Mouse (Mus musculus) intestine, embryonic 14.5 days (tissue): ENCODE results near the gene Ccdc28b. TPM values are rescaled to one million over a fixed set of nuclear protein-coding genes. Genes with fewer than 3 reads are reported as not detected.

Experiments
- ATAC-seq: fragments of 200-750 bp; cut with Nextera tagmentation; replicated peaks from 2 replicates; pipeline ENCODE4 v1.8.0; 2017; ENCODE audit warnings: low read depth, moderate number of reproducible peaks, moderate TSS enrichment, moderate library complexity; ENCODE audit not compliant: low FRiP score, low TSS enrichment
- DNase-seq: peaks from one replicate; pipeline ENCODE4 v3.0.0-alpha.2; 2018; ENCODE audit warnings: low spot score
- H3K27ac ChIP-seq: fragments of 300-500 bp; sonication (generic); 2 replicates; pipeline ENCODE4 v1.5.1; 2014; ENCODE audit warnings: low read depth, mild to moderate bottlenecking, control low read depth
- H3K27me3 ChIP-seq: fragments of 300-500 bp; sonication (generic); replicated peaks from 2 replicates; pipeline ENCODE4 v1.6.1; 2014; ENCODE audit warnings: low read length, control low read depth; ENCODE audit not compliant: control insufficient read depth, insufficient read depth
- H3K36me3 ChIP-seq: fragments of 300-500 bp; sonication (generic); 2 replicates; pipeline ENCODE4 v1.6.1; 2014; ENCODE audit warnings: low read length, control low read depth; ENCODE audit not compliant: control insufficient read depth, insufficient read depth
- H3K4me1 ChIP-seq: fragments of 300-500 bp; sonication (generic); replicated peaks from 2 replicates; pipeline ENCODE4 v1.6.1; 2014; ENCODE audit warnings: low read length, control low read depth, mixed read lengths; ENCODE audit not compliant: control insufficient read depth, insufficient read depth
- H3K4me2 ChIP-seq: fragments of 300-500 bp; sonication (generic); 2 replicates; pipeline ENCODE4 v1.6.1; 2014; ENCODE audit warnings: low read length
- H3K4me3 ChIP-seq: fragments of 300-500 bp; sonication (generic); 2 replicates; pipeline ENCODE4 v1.5.1; 2014; ENCODE audit warnings: low read depth, low read length, control low read depth, mixed read lengths
- H3K9ac ChIP-seq: fragments of 300-500 bp; sonication (generic); 2 replicates; pipeline ENCODE4 v1.6.1; 2014; ENCODE audit warnings: mild to moderate bottlenecking, low read length
- H3K9me3 ChIP-seq: fragments of 300-500 bp; sonication (generic); 2 replicates; pipeline ENCODE4 v1.6.1; 2016; ENCODE audit warnings: low read length, control low read depth; ENCODE audit not compliant: control insufficient read depth
- WGBS: fragments of 180-500 bp; shearing (Covaris S2); extraction: QIAGEN DNeasy Blood & Tissue Kit; methylation state at CpG from one replicate; pipeline ENCODE4 v1.1.7; 2014; 5-methylcytosine and 5-hydroxymethylcytosine counted together
- polyA plus RNA-seq: library from polyadenylated mRNA; unstranded; fragments of >200 nt; fragmentation: Nextera tagmentation; extraction: Ambion mirVana; gene quantifications from 2 replicates; pipeline ENCODE4 v1.2.1, GENCODE M21; 2014

Ccdc28b gene
- polyA plus RNA-seq, 1 experiment from 2014 or later = 43.1 TPM

DNA sequence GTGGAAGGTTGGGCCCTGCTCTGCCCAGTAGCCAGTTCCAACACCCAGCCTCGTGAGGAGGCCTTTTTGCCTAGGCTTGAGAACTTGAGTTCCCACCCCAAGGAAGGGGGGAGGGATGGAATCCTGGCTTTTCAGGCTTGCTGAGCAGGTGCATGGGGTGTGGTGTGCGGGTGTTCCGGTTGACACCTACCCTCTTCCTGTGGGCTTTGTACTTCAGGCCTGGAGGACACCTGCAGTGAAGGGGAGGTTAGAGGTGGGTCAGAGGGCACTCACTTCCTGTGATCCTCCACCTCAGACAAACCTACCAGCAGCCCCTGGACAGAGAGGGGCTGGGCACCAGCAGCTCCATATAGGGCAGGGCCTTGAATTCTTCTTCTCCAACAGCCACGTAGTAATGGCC, 13.7 kb downstream of the Ccdc28b start:
- ATAC-seq = no peak
- no peaks in the 10 kb centered on the region for H3K9me3 ChIP-seq
- 70% methylated on average over 4 of the region's 4 CpGs for WGBS

DNA sequence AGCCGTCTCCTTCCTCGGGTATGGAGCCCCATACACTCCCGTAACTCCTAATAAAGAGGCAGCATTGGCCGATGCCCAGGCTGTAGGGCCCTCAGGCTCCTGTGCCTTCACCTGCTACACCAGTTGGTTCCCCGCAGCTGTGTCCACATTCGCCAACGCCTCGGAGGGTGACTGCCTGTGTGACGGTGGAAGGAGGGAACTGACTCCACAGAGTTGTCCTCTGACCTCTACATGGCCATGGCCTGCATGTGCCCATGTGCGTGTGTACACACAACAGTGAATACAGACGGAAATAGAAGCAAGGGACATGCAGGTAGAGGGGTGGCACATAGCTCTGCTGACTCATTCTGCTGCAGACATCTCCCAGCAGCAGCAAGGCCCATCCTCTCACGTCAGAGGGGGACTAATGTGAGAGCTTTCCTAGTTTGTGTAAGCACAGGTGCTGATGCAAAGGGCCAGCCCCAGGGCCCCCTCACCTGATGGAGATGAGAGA, 14.6 kb downstream of the Ccdc28b start:
- Histone ChIP-seq H3K27ac (no peak overlapping the region), H3K9me3 (no peaks in the 10 kb centered on the region), H3K9ac (no peak overlapping the region), H3K27me3 (no peaks in the 10 kb centered on the region), H3K36me3 (peaks cover 36% of the 10 kb centered on the region), H3K4me2 (no peak overlapping the region), H3K4me1 (no peaks in the 10 kb centered on the region), H3K4me3 (no peak overlapping the region)
- DNase-seq (no peak), ATAC-seq (no peak)
- WGBS = 84% methylated on average over 12 of the region's 12 CpGs

More for the DNA sequence above, 13.7 kb downstream of the Ccdc28b start:
- Histone ChIP-seq H3K4me2 (no peak overlapping the region), H3K9ac (no peak overlapping the region), H3K4me3 (no peak overlapping the region), H3K4me1 (no peaks in the 10 kb centered on the region), H3K36me3 (peaks cover 27% of the 10 kb centered on the region), H3K27ac (no peak overlapping the region), H3K27me3 (no peaks in the 10 kb centered on the region)
- no peak for DNase-seq

DNA sequence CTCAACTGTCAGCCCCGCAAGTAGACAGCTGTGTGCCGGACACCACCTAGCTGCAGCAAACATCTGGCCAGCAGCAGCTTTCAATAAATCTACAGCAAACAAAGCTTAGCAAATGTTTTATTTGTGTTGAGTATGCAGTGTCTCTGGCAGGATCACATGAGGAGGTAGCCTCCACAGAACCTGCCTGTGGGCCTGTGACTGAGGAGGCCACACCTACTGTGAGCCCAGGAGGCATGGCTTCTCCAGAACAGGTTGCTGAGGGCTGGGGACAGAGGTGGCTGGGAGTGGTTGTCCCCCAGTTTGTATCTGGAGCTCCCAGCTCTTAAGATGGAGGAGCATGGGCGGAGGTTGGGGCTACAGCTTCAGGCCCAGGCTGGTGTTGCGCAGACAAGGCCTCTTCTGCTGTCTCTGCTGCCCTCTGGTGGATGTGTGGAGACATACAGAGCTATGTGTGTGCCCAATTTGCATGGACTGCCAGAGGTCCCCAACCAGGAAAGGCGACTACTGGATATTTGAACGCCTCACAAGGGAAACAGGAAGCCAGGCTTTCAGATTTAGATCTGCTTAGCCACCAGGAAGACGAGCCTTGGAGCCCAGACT, 15.2 kb downstream of the Ccdc28b start:
- Histone ChIP-seq H3K9me3 (no peaks in the 10 kb centered on the region), H3K27ac (no peak overlapping the region), H3K4me2 (no peak overlapping the region), H3K27me3 (no peaks in the 10 kb centered on the region), H3K36me3 (peaks cover 42% of the 10 kb centered on the region), H3K4me1 (no peaks in the 10 kb centered on the region), H3K4me3 (no peak overlapping the region), H3K9ac (no peak overlapping the region)
- DNase-seq = peak; percentile 86
- ATAC-seq = peak; percentile 84
- WGBS = 38% methylated on average over 7 of the region's 7 CpGs

DNA sequence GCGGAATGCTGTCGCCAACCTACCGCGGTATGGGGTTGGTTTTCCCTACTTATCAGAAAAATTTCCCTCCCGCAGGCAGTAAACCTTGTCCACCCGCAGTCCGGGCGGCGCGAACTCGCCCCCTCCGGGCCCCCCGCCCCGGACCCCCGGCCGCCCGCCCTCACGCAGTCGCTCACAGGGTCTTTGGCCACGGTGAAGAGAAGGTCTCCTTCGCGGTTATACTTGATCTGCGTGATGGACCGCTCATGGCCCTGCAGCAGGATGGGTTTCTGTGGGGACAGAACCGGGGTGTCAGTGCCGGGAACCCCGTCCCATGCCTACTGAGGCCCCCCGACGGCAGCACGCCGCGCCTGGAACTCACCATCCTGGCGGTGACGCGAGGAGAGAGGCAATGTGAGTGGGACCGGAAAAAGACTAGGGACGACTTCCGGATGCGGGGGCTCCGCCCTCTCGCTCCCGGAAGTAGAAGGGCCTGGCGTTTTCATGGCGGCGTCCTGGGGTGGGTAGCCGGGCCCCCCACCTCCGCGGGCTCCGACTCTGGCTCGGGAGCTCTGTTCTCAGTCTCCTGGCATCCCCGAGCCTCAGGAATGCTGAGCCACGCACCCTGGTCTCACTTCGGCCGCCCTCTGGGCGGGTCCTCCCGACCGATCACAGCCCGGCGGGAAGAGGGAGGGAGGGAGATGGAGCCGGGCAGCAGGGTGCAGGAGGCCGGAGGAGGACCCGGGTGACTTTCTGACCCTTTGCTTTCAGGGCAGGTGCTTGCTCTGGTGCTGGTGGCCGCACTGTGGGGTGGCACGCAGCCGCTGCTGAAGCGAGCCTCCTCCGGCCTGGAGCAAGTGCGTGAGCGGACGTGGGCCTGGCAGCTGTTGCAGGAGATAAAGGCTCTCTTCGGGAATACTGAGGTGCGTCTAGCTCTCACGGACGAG, 23.3 kb downstream of the Ccdc28b start, which contains the start of the genes Eif3i and Tmem234:
Gene Eif3i, minus strand, starts transcription at position 416 of the 926 bp plus-strand sequence.
Gene Tmem234, plus strand, starts transcription at position 436 of the 926 bp plus-strand sequence.
- H3K4me2 ChIP-seq = peak within 1 kb of the TSS; percentile 76
- DNase-seq (peak; percentile 90), ATAC-seq (peak; percentile 87)
- under 1% methylated on average over 73 of the region's 74 CpGs for WGBS
- H3K36me3 ChIP-seq = peaks cover 55% of the 10 kb centered on the region
- H3K4me1 ChIP-seq = peaks cover 15% of the 10 kb centered on the region
- H3K9me3 ChIP-seq = no peaks in the 10 kb centered on the region
- peak within 1 kb of the TSS; percentile 92 for H3K4me3 ChIP-seq
- H3K27me3 ChIP-seq = no peaks in the 10 kb centered on the region
- H3K27ac ChIP-seq = peak within 1 kb of the TSS; percentile 73; the same call in 1 of the 2 replicates
- peak within 1 kb of the TSS; percentile 81 for H3K9ac ChIP-seq

DNA sequence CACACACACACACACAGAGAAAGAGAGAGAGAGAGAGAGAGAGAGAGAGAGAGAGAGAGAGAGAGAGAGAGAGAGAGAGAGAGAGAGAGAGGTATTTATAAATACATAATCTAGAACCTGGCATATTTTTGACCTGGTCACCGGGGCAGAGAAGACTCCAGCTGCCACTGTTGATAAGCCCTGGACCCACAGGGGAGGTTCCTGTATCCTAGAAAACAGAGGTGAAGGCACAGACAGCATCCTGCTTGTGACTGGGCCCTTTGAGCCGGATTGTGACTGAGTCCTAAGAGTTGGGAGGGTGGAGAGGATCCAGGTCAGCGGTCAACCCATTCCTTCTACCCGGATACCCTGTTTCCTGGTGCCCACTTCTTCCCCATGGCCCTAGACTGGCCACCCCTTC, 34.9 kb downstream of the Ccdc28b start:
- no peaks in the 10 kb centered on the region for H3K9me3 ChIP-seq
- H3K4me3 ChIP-seq = no peak overlapping the region
- no peak overlapping the region for H3K9ac ChIP-seq
- DNase-seq (no peak), ATAC-seq (no peak)
- WGBS = 70% methylated on average over 4 of the region's 4 CpGs
- peaks cover 31% of the 10 kb centered on the region for H3K36me3 ChIP-seq
- no peak overlapping the region for H3K4me2 ChIP-seq
- H3K4me1 ChIP-seq = peaks cover 7% of the 10 kb centered on the region; the same call in 1 of the 2 replicates
- H3K27ac ChIP-seq = no peak overlapping the region
- no peaks in the 10 kb centered on the region for H3K27me3 ChIP-seq

DNA sequence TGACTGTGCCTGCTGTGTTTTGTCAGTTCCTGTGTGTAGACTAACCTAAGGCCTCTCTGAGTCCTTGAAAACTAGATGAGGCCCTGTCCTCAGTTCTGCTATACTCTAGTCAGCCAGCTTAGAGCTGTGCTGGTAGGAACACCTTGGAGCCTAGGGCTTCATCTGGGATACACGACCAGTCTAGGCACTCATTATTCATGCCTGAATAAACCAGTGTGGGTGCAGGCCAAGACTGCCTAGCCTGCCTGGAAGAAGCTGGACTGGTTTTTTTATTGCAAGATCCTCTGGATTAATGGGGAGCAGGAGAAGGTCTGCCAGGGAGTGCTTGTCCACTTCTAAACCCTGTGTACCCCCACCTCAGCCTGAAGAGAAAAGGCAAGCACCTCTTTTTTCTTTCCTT, 36.8 kb downstream of the Ccdc28b start:
- ATAC-seq (no peak), DNase-seq (no peak)
- Histone ChIP-seq H3K4me2 (no peak overlapping the region), H3K9ac (no peak overlapping the region), H3K27me3 (no peaks in the 10 kb centered on the region), H3K36me3 (peaks cover 13% of the 10 kb centered on the region), H3K27ac (no peak overlapping the region), H3K4me1 (peaks cover 7% of the 10 kb centered on the region; the same call in 1 of the 2 replicates), H3K9me3 (no peaks in the 10 kb centered on the region), H3K4me3 (no peak overlapping the region)
- 34% methylated on average over 1 of the region's 1 CpGs for WGBS

DNA sequence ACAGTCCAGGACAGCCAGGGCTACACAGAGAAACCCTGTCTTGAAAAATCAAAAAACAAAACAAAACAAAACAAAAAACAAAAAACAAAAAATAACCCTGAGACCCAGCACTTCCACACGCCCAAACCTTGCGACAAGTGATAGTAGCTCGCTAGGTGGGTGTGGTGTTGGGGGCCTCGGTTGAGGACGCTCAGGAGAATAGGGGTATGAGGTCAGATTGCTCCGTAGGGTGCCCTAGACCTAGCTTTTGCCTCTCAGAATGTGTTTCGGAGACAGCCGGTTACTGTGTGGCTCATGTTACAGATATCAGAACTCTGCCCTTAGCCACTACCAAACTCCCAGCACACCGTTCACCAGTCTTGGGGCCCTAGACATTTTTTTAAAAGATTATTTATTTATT, 38.0 kb downstream of the Ccdc28b start:
- Histone ChIP-seq H3K4me1 (peaks cover 7% of the 10 kb centered on the region; the same call in 1 of the 2 replicates), H3K9me3 (no peaks in the 10 kb centered on the region), H3K4me3 (no peak overlapping the region), H3K27ac (no peak overlapping the region), H3K4me2 (peak overlapping the region; percentile 86; the same call in 1 of the 2 replicates), H3K27me3 (no peaks in the 10 kb centered on the region), H3K36me3 (peaks cover 1% of the 10 kb centered on the region; the same call in 1 of the 2 replicates), H3K9ac (no peak overlapping the region)
- DNase-seq = no peak
- WGBS = 83% methylated on average over 9 of the region's 9 CpGs
- ATAC-seq = peak; percentile 10; the same call in 1 of the 2 replicates

DNA sequence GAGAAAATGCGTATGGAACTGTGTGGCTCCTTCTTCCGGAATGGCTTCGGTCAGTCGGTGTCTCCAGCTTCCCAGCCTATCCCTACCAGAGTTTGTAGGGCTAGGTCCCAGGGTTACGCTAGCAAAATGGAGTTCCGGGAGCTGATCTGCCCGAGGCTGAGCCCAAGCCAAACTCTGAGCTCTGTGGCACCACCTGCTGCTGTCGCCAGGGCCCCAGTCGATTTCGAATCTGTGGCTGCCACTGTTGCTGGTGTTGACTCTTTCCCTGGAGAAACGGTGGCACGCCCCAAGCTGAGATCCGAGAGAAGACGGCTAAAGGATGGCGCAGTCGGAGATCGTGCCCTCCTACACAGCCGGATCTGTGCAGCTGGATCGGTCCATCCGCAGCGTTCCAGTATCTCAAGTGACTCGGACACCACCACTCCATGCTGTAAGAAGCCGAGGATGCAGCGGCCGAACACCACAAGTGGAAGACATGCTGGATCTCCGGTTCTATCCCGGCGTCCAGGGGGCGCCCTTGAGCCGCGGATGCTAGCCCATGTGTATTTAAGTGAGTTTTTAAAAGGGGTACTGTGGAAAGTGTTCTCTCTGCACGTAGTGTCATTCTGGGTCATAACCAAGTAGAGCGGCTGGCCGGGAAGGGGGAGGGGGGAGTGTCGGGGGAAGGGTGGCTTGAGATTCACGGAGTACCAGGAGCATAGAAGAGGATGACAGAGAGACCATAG, 38.7 kb downstream of the Ccdc28b start:
- DNase-seq (peak; percentile 91), ATAC-seq (peak; percentile 77)
- H3K4me2 ChIP-seq = peak overlapping the region; percentile 86
- H3K9ac ChIP-seq = peak overlapping the region; percentile 48
- no peaks in the 10 kb centered on the region for H3K9me3 ChIP-seq
- 3% methylated on average over 36 of the region's 36 CpGs for WGBS
- H3K4me3 ChIP-seq = peak overlapping the region; percentile 47
- no peaks in the 10 kb centered on the region for H3K27me3 ChIP-seq
- peaks cover 7% of the 10 kb centered on the region; the same call in 1 of the 2 replicates for H3K4me1 ChIP-seq
- H3K36me3 ChIP-seq = no peaks in the 10 kb centered on the region
- H3K27ac ChIP-seq = peak overlapping the region; percentile 51
